21 mouse cellular contexts compared by ENCODE assay signal in genomic region chr17:72907777-72908176, GRCm38 (mm10). TPM values are rescaled to one million over a fixed set of nuclear protein-coding genes. Genes with fewer than 3 reads are reported as not detected.
DNase-seq lines count a peak whose midpoint lies in the region; ATAC-seq and TF ChIP-seq lines count a peak whose summit lies in the region.
"Had no signal": no experiment of that assay in that cellular context is flagged by ENCODE, and none has a peak within 500 bp of the region (broad histone marks: within the 10 kb centered on the region; RNA-seq: fewer than 3 reads in every experiment).

No protein-coding gene starts in this region.

- no peaks in the 10 kb centered on the region for H3K9me3 ChIP-seq in forebrain, embryonic 11.5 days (ENCODE audit: control insufficient read depth, low read length)
- no peaks in the 10 kb centered on the region for H3K9me3 ChIP-seq in forebrain, embryonic 15.5 days
- H3K9me3 ChIP-seq in intestine, embryonic 14.5 days (ENCODE audit: control insufficient read depth, low read length), result no peaks in the 10 kb centered on the region
- H3K9me3 ChIP-seq in intestine, embryonic 16.5 days (ENCODE audit: control insufficient read depth, low read length), result no peaks in the 10 kb centered on the region
- H3K9me3 ChIP-seq: forebrain, embryonic 10.5 days; heart, embryonic 13.5 days; hindbrain, embryonic 12.5 days; hindbrain, embryonic 15.5 days had no signal

- peak; percentile 35 for DNase-seq in forebrain, embryonic 11.5 days (ENCODE audit: low spot score)
- peak; percentile 42 for DNase-seq in intestine, embryonic 14.5 days (ENCODE audit: low spot score)
- DNase-seq in lung, adult 2 months, result peak; percentile 1
- DNase-seq in lung, postnatal 25 days (ENCODE audit: low spot score), result no peak
- peak; percentile 6 for DNase-seq in thymus, postnatal 4 days
- no peak for DNase-seq in thymus, postnatal 14 days
- DNase-seq: adrenal gland, adult 8-10 months; adrenal gland, postnatal 25 days; cerebellum, adult 18-20 months; cerebellum, adult 9-10 months; cerebellum, postnatal 14 days; gastrocnemius, postnatal 10 days; gastrocnemius, postnatal 36 days had no signal

- no peak overlapping the region for H3K27ac ChIP-seq in forebrain, embryonic 11.5 days (ENCODE audit: low read depth, low read length)
- H3K27ac ChIP-seq in forebrain, embryonic 15.5 days (replicated peaks), result no peak overlapping the region
- H3K27ac ChIP-seq in intestine, embryonic 14.5 days (ENCODE audit: low read depth), result no peak overlapping the region
- no peak overlapping the region for H3K27ac ChIP-seq in intestine, embryonic 16.5 days (ENCODE audit: low read length)
- H3K27ac ChIP-seq: forebrain, embryonic 10.5 days; heart, embryonic 13.5 days; hindbrain, embryonic 12.5 days; hindbrain, embryonic 15.5 days had no signal

- no peak for TF ChIP-seq CTCF in lung, adult 2 months (IDR thresholded peaks at IDR 0.05; ENCODE audit: insufficient read depth, low read length)

- no peak for ATAC-seq in forebrain, embryonic 11.5 days (replicated peaks; ENCODE audit: low FRiP score)
- ATAC-seq in forebrain, embryonic 15.5 days (replicated peaks), result no peak
- ATAC-seq in intestine, embryonic 14.5 days (replicated peaks; ENCODE audit: low FRiP score, low TSS enrichment, low read depth), result no peak
- ATAC-seq in intestine, embryonic 16.5 days, result no peak
- ATAC-seq: activated CD4-positive, CD25-positive, alpha-beta regulatory T cell, adult 4 months; forebrain, embryonic 14.5 days had no signal

- H3K4me1 ChIP-seq in forebrain, embryonic 11.5 days (replicated peaks; ENCODE audit: control insufficient read depth, insufficient read depth, low read length), result no peaks in the 10 kb centered on the region
- no peaks in the 10 kb centered on the region for H3K4me1 ChIP-seq in forebrain, embryonic 15.5 days
- no peaks in the 10 kb centered on the region for H3K4me1 ChIP-seq in intestine, embryonic 14.5 days (replicated peaks; ENCODE audit: control insufficient read depth, insufficient read depth, low read length)
- H3K4me1 ChIP-seq in intestine, embryonic 16.5 days (ENCODE audit: control insufficient read depth, insufficient read depth, low read length), result peaks cover 10% of the 10 kb centered on the region
- H3K4me1 ChIP-seq in lung, adult 2 months (ENCODE audit: control insufficient read depth, insufficient read depth, low read length), result no peaks in the 10 kb centered on the region
- H3K4me1 ChIP-seq: forebrain, embryonic 10.5 days; hindbrain, embryonic 12.5 days; hindbrain, embryonic 15.5 days had no signal

- H3K4me2 ChIP-seq in forebrain, embryonic 11.5 days (ENCODE audit: low read depth, low read length, severe bottlenecking), result no peak overlapping the region
- no peak overlapping the region for H3K4me2 ChIP-seq in forebrain, embryonic 15.5 days (replicated peaks)
- H3K4me2 ChIP-seq in intestine, embryonic 14.5 days (ENCODE audit: low read length), result no peak overlapping the region
- no peak overlapping the region for H3K4me2 ChIP-seq in intestine, embryonic 16.5 days (ENCODE audit: low read depth, low read length)
- H3K4me2 ChIP-seq: heart, embryonic 13.5 days; hindbrain, embryonic 12.5 days; hindbrain, embryonic 15.5 days had no signal

- no peak for TF ChIP-seq POLR2A in lung, adult 2 months (IDR thresholded peaks at IDR 0.05; ENCODE audit: borderline replicate concordance, extremely low read depth, low read depth, low read length)

- H3K36me3 ChIP-seq in forebrain, embryonic 11.5 days (ENCODE audit: control insufficient read depth, insufficient read depth, low read length), result no peaks in the 10 kb centered on the region
- H3K36me3 ChIP-seq in forebrain, embryonic 15.5 days, result no peaks in the 10 kb centered on the region
- H3K36me3 ChIP-seq in intestine, embryonic 14.5 days (ENCODE audit: control insufficient read depth, insufficient read depth, low read length), result no peaks in the 10 kb centered on the region
- no peaks in the 10 kb centered on the region for H3K36me3 ChIP-seq in intestine, embryonic 16.5 days (ENCODE audit: control insufficient read depth, insufficient read depth, low read length)
- H3K36me3 ChIP-seq: forebrain, embryonic 10.5 days; heart, embryonic 13.5 days; hindbrain, embryonic 12.5 days; hindbrain, embryonic 15.5 days had no signal

- H3K4me3 ChIP-seq in forebrain, embryonic 11.5 days (ENCODE audit: low read depth, low read length), result no peak overlapping the region
- no peak overlapping the region for H3K4me3 ChIP-seq in forebrain, embryonic 15.5 days
- H3K4me3 ChIP-seq in intestine, embryonic 14.5 days (ENCODE audit: low read depth, low read length), result no peak overlapping the region
- no peak overlapping the region for H3K4me3 ChIP-seq in intestine, embryonic 16.5 days (ENCODE audit: low read length)
- no peak overlapping the region for H3K4me3 ChIP-seq in lung, adult 2 months (replicated peaks; ENCODE audit: extremely low read depth, low read depth, low read length)
- H3K4me3 ChIP-seq: forebrain, embryonic 10.5 days; heart, embryonic 13.5 days; hindbrain, embryonic 12.5 days; hindbrain, embryonic 15.5 days had no signal

- 91% methylated on average over 8 of the region's 8 CpGs for WGBS in forebrain, embryonic 11.5 days
- 91% methylated on average over 8 of the region's 8 CpGs for WGBS in forebrain, embryonic 15.5 days
- whole genome bisulfite sequencing in intestine, embryonic 14.5 days, result 91% methylated on average over 8 of the region's 8 CpGs
- 88% methylated on average over 8 of the region's 8 CpGs for WGBS in intestine, embryonic 16.5 days
- WGBS in lung, adult 2 months, result 86% methylated on average over 8 of the region's 8 CpGs

- H3K27me3 ChIP-seq in forebrain, embryonic 11.5 days (ENCODE audit: control insufficient read depth, insufficient read depth, low read length), result no peaks in the 10 kb centered on the region
- no peaks in the 10 kb centered on the region for H3K27me3 ChIP-seq in forebrain, embryonic 15.5 days
- H3K27me3 ChIP-seq in intestine, embryonic 14.5 days (replicated peaks; ENCODE audit: control insufficient read depth, insufficient read depth, low read length), result no peaks in the 10 kb centered on the region
- no peaks in the 10 kb centered on the region for H3K27me3 ChIP-seq in intestine, embryonic 16.5 days (replicated peaks; ENCODE audit: control insufficient read depth, insufficient read depth, low read length)
- H3K27me3 ChIP-seq: heart, embryonic 13.5 days; hindbrain, embryonic 12.5 days; hindbrain, embryonic 15.5 days had no signal

- H3K9ac ChIP-seq in forebrain, embryonic 11.5 days (ENCODE audit: low read length), result no peak overlapping the region
- H3K9ac ChIP-seq in forebrain, embryonic 15.5 days (replicated peaks), result no peak overlapping the region
- H3K9ac ChIP-seq in intestine, embryonic 14.5 days (ENCODE audit: low read length), result no peak overlapping the region
- H3K9ac ChIP-seq in intestine, embryonic 16.5 days (ENCODE audit: low read depth, low read length), result no peak overlapping the region
- H3K9ac ChIP-seq: heart, embryonic 13.5 days; hindbrain, embryonic 12.5 days; hindbrain, embryonic 15.5 days had no signal

RNA-seq across cellular contexts. Expression of gene Lbh, which starts 10.3 kb away (rescaled TPM):
- 2.9 and 3.3 TPM in 2 replicates for polyA plus RNA-seq in forebrain, embryonic 11.5 days (2014; fragmentation: Nextera tagmentation; extraction: Ambion mirVana)
- polyA plus RNA-seq in forebrain, embryonic 15.5 days (2015; fragmentation: Nextera tagmentation; extraction: Ambion mirVana), result 4.5 and 4.6 TPM in 2 replicates
- 6.4 and 6.5 TPM in 2 replicates for polyA plus RNA-seq in intestine, embryonic 14.5 days (2014; fragmentation: Nextera tagmentation; extraction: Ambion mirVana)
- polyA plus RNA-seq in intestine, embryonic 16.5 days (2015; fragmentation: Nextera tagmentation; extraction: Ambion mirVana), result 5.5 and 7.6 TPM in 2 replicates
- polyA plus RNA-seq in lung, adult 2 months (2012; rRNA removed), result 151 and 253 TPM in 2 replicates

Comparison
In these comparisons a context has a peak if more than half of its experiments do, and no peak if none do; other contexts are left out.
1. DNase-seq: peak in forebrain, embryonic 11.5 days (single experiment), intestine, embryonic 14.5 days (single experiment), lung, adult 2 months (single experiment) and thymus, postnatal 4 days (single experiment); none in lung, postnatal 25 days (single experiment) and thymus, postnatal 14 days (single experiment).
2. RNA of gene Lbh, which starts 10.3 kb away (polyA plus RNA-seq): 151 to 253 TPM in lung, adult 2 months; 5.5 to 7.6 TPM in intestine, embryonic 16.5 days, 6.4 to 6.5 TPM in intestine, embryonic 14.5 days, 4.5 to 4.6 TPM in forebrain, embryonic 15.5 days and 2.9 to 3.3 TPM in forebrain, embryonic 11.5 days; every median in the first group is over 10 times any median in the second.